Mouse (Mus musculus) embryonic facial prominence, embryonic 13.5 days (tissue): Measurements from ENCODE around the gene Anks6. TPM values are rescaled to one million over a fixed set of nuclear protein-coding genes. Genes with fewer than 3 reads are reported as not detected.

Experiments used
- ATAC-seq: fragments of 200-750 bp; cut with Nextera tagmentation; 2 replicates; pipeline ENCODE4 v1.8.0; 2017; ENCODE audit warnings: low read depth; ENCODE audit not compliant: insufficient number of reproducible peaks, insufficient read depth, low FRiP score, low TSS enrichment
- H3K27ac ChIP-seq: fragments of 300-500 bp; sonication (generic); 2 replicates; pipeline ENCODE4 v1.5.1; 2015; ENCODE audit warnings: moderate library complexity, mild to moderate bottlenecking, inconsistent platforms
- H3K27me3 ChIP-seq: fragments of 300-500 bp; sonication (generic); 2 replicates; pipeline ENCODE4 v1.6.1; 2015; ENCODE audit warnings: mild to moderate bottlenecking, inconsistent platforms
- H3K36me3 ChIP-seq: fragments of 300-500 bp; sonication (generic); 2 replicates; pipeline ENCODE4 v1.6.1; 2015; ENCODE audit warnings: mild to moderate bottlenecking, inconsistent platforms
- H3K4me1 ChIP-seq: fragments of 300-500 bp; sonication (generic); 2 replicates; pipeline ENCODE4 v1.6.1; 2015; ENCODE audit warnings: inconsistent platforms
- H3K4me2 ChIP-seq: fragments of 300-500 bp; sonication (generic); 2 replicates; pipeline ENCODE4 v1.6.1; 2015; ENCODE audit warnings: moderate library complexity, mild to moderate bottlenecking, inconsistent platforms
- H3K4me3 ChIP-seq: fragments of 300-500 bp; sonication (generic); 2 replicates; pipeline ENCODE4 v1.5.1; 2015; ENCODE audit warnings: mild to moderate bottlenecking, inconsistent platforms
- H3K9ac ChIP-seq: fragments of 300-500 bp; sonication (generic); 2 replicates; pipeline ENCODE4 v1.6.1; 2015; ENCODE audit warnings: mild to moderate bottlenecking, inconsistent platforms
- H3K9me3 ChIP-seq: fragments of 300-500 bp; sonication (generic); 2 replicates; pipeline ENCODE4 v1.6.1; 2016; ENCODE audit warnings: inconsistent platforms
- WGBS: fragments of 180-500 bp; shearing (Covaris S2); methylation state at CpG from one replicate; pipeline ENCODE4 v1.1.7; 2015; ENCODE audit warnings: mixed read lengths; 5-methylcytosine and 5-hydroxymethylcytosine counted together
- polyA plus RNA-seq: library from polyadenylated mRNA; unstranded; fragments of >200 nt; fragmentation: Nextera tagmentation; extraction: Ambion mirVana; gene quantifications from 2 replicates; pipeline ENCODE4 v1.2.1, GENCODE M21; 2015

Gene Anks6
- polyA plus RNA-seq, 1 experiment from 2014 or later, result 6.0 TPM

GRCm38 (mm10) chr4:46987809-46988208 lies 69.4 kb downstream of the Anks6 start:
- H3K4me1 ChIP-seq, result peaks cover 18% of the 10 kb centered on the region
- no peak overlapping the region for H3K27ac ChIP-seq
- peaks cover 68% of the 10 kb centered on the region for H3K27me3 ChIP-seq
- H3K4me3 ChIP-seq, result no peak overlapping the region
- H3K9ac ChIP-seq, result no peak overlapping the region
- no peaks in the 10 kb centered on the region for H3K36me3 ChIP-seq
- no peak overlapping the region for H3K4me2 ChIP-seq
- no peaks in the 10 kb centered on the region for H3K9me3 ChIP-seq
- WGBS, result 86% methylated on average over 6 of the region's 6 CpGs
- no peak for ATAC-seq

- H3K27me3 ChIP-seq, result peaks cover 50% of the 10 kb centered on the region
- ATAC-seq, result no peak
- H3K9me3 ChIP-seq, result no peaks in the 10 kb centered on the region
- no peak overlapping the region for H3K4me2 ChIP-seq
- H3K9ac ChIP-seq, result no peak overlapping the region
- no peak overlapping the region for H3K4me3 ChIP-seq
- H3K36me3 ChIP-seq, result no peaks in the 10 kb centered on the region
- no peak overlapping the region for H3K27ac ChIP-seq
- peaks cover 10% of the 10 kb centered on the region for H3K4me1 ChIP-seq
Observed at GRCm38 (mm10) chr4:46986054-46986453, 71.2 kb downstream of the Anks6 start.

GRCm38 (mm10) chr4:46982912-46983311 lies 74.3 kb downstream of the Anks6 start:
- no peak overlapping the region for H3K9ac ChIP-seq
- H3K27me3 ChIP-seq, result peaks cover 19% of the 10 kb centered on the region
- H3K27ac ChIP-seq, result no peak overlapping the region
- no peaks in the 10 kb centered on the region for H3K4me1 ChIP-seq
- no peaks in the 10 kb centered on the region for H3K9me3 ChIP-seq
- H3K36me3 ChIP-seq, result no peaks in the 10 kb centered on the region
- ATAC-seq, result no peak
- no peak overlapping the region for H3K4me3 ChIP-seq
- no peak overlapping the region for H3K4me2 ChIP-seq
- 78% methylated on average over 5 of the region's 5 CpGs for whole genome bisulfite sequencing

GRCm38 (mm10) chr4:46982094-46982493 lies 75.1 kb downstream of the Anks6 start:
- Histone ChIP-seq H3K36me3 (no peaks in the 10 kb centered on the region), H3K9ac (no peak overlapping the region), H3K27ac (no peak overlapping the region), H3K27me3 (peaks cover 14% of the 10 kb centered on the region), H3K4me3 (no peak overlapping the region), H3K9me3 (no peaks in the 10 kb centered on the region), H3K4me2 (no peak overlapping the region), H3K4me1 (no peaks in the 10 kb centered on the region)
- no peak for ATAC-seq
- 88% methylated on average over 4 of the region's 4 CpGs for WGBS

GRCm38 (mm10) chr4:46978371-46978770 lies 78.9 kb downstream of the Anks6 start:
- no peak overlapping the region for H3K4me3 ChIP-seq
- ATAC-seq, result no peak
- no peak overlapping the region for H3K27ac ChIP-seq
- no peaks in the 10 kb centered on the region; the same call in 1 of the 2 replicates for H3K4me1 ChIP-seq
- no peak overlapping the region for H3K9ac ChIP-seq
- no peak overlapping the region for H3K4me2 ChIP-seq
- no peaks in the 10 kb centered on the region for H3K9me3 ChIP-seq
- H3K27me3 ChIP-seq, result no peaks in the 10 kb centered on the region
- 80% methylated on average over 6 of the region's 6 CpGs for WGBS
- no peaks in the 10 kb centered on the region for H3K36me3 ChIP-seq

GRCm38 (mm10) chr4:46977161-46977560 lies 80.1 kb downstream of the Anks6 start:
- H3K27ac ChIP-seq, result no peak overlapping the region
- H3K4me3 ChIP-seq, result no peak overlapping the region
- no peaks in the 10 kb centered on the region for H3K9me3 ChIP-seq
- H3K27me3 ChIP-seq, result no peaks in the 10 kb centered on the region
- H3K36me3 ChIP-seq, result no peaks in the 10 kb centered on the region
- ATAC-seq, result no peak
- no peaks in the 10 kb centered on the region; the same call in 1 of the 2 replicates for H3K4me1 ChIP-seq
- 84% methylated on average over 7 of the region's 7 CpGs for WGBS
- no peak overlapping the region for H3K9ac ChIP-seq
- no peak overlapping the region for H3K4me2 ChIP-seq

GRCm38 (mm10) chr4:46976671-46977071 lies 80.6 kb downstream of the Anks6 start:
- Histone ChIP-seq H3K4me1 (no peaks in the 10 kb centered on the region; the same call in 1 of the 2 replicates), H3K9me3 (no peaks in the 10 kb centered on the region), H3K36me3 (no peaks in the 10 kb centered on the region), H3K27me3 (no peaks in the 10 kb centered on the region), H3K4me3 (no peak overlapping the region), H3K4me2 (no peak overlapping the region), H3K27ac (no peak overlapping the region), H3K9ac (no peak overlapping the region)
- WGBS, result 65% methylated on average over 11 of the region's 11 CpGs
- no peak for ATAC-seq

- H3K27me3 ChIP-seq, result no peaks in the 10 kb centered on the region
- no peaks in the 10 kb centered on the region; the same call in 1 of the 2 replicates for H3K4me1 ChIP-seq
- H3K9ac ChIP-seq, result no peak overlapping the region
- no peak for ATAC-seq
- H3K4me3 ChIP-seq, result no peak overlapping the region
- H3K36me3 ChIP-seq, result no peaks in the 10 kb centered on the region
- no peaks in the 10 kb centered on the region for H3K9me3 ChIP-seq
- 81% methylated on average over 10 of the region's 10 CpGs for WGBS
- no peak overlapping the region for H3K27ac ChIP-seq
- H3K4me2 ChIP-seq, result no peak overlapping the region
Observed at GRCm38 (mm10) chr4:46973322-46973721, 83.9 kb downstream of the Anks6 start.

- H3K27ac ChIP-seq, result no peak overlapping the region
- no peak overlapping the region for H3K4me2 ChIP-seq
- H3K36me3 ChIP-seq, result no peaks in the 10 kb centered on the region
- no peaks in the 10 kb centered on the region for H3K4me1 ChIP-seq
- 0 out of 2 replicates have a peak, but pooled peaks cover 3% of the 10 kb centered on the region for H3K9me3 ChIP-seq
- 87% methylated on average over 10 of the region's 10 CpGs for WGBS
- H3K27me3 ChIP-seq, result no peaks in the 10 kb centered on the region
- H3K4me3 ChIP-seq, result no peak overlapping the region
- no peak for ATAC-seq
- H3K9ac ChIP-seq, result no peak overlapping the region
Observed at GRCm38 (mm10) chr4:46967981-46968380, 89.2 kb downstream of the Anks6 start.

GRCm38 (mm10) chr4:46966551-46966950 lies 90.7 kb downstream of the Anks6 start:
- Histone ChIP-seq H3K4me3 (no peak overlapping the region), H3K9ac (no peak overlapping the region), H3K27ac (no peak overlapping the region), H3K4me1 (no peaks in the 10 kb centered on the region), H3K36me3 (no peaks in the 10 kb centered on the region), H3K27me3 (no peaks in the 10 kb centered on the region), H3K4me2 (no peak overlapping the region), H3K9me3 (0 out of 2 replicates have a peak, but pooled peaks cover 3% of the 10 kb centered on the region)
- no peak for ATAC-seq

Other genes with a start within 250 kb of the Anks6 start
- 0.20 and 0.30 TPM in 2 replicates for gene Gabbr2, start 65.6 kb downstream of the Anks6 start, polyA plus RNA-seq
- 3.2 and 3.6 TPM in 2 replicates for gene Galnt12, start 34.5 kb upstream of the Anks6 start, polyA plus RNA-seq
- 18.3 and 19.3 TPM in 2 replicates for gene Col15a1, start 150.7 kb upstream of the Anks6 start, polyA plus RNA-seq